Mouse (Mus musculus) bone marrow macrophage, adult 2 months (primary cell): ENCODE data around the gene Rexo5.

Experiments used
- CTCF ChIP-seq: IDR thresholded peaks from 2 replicates; pipeline ENCODE4 v1.5.1; 2012; ENCODE audit warnings: low read depth, mild to moderate bottlenecking, low read length, moderate library complexity
- POLR2A ChIP-seq: IDR thresholded peaks from 2 replicates; pipeline ENCODE4 v1.6.1; 2012; ENCODE audit warnings: mild to moderate bottlenecking, low read depth, low read length, borderline replicate concordance

- no peak for TF ChIP-seq CTCF
- no peak for TF ChIP-seq POLR2A
Observed at GRCm38 (mm10) chr7:119894818-119895544, 101.2 kb downstream of the Rexo5 start.
